Mouse (Mus musculus) neutrophil, adult 5-6 weeks (primary cell): ENCODE data around the gene Ankrd34a. TPM values are rescaled to one million over a fixed set of nuclear protein-coding genes. Genes with fewer than 3 reads are reported as not detected.

Experiments
- ATAC-seq: fragments of 151-379, 151-347 bp; 2 replicates; pipeline ENCODE4 v1.8.0; 2017; ENCODE audit warnings: mild to moderate bottlenecking, moderate TSS enrichment; ENCODE audit not compliant: insufficient number of reproducible peaks, poor library complexity, low FRiP score, severe bottlenecking; ENCODE audit errors: extremely low read depth
- total RNA-seq: library from RNA; stranded (forward); fragments of 200-1000 nt; gene quantifications from 2 replicates; pipeline ENCODE4 v1.2.3, GENCODE M21; 2017

The Ankrd34a gene
- total RNA-seq, 1 experiment from 2014 or later = not detected

DNA sequence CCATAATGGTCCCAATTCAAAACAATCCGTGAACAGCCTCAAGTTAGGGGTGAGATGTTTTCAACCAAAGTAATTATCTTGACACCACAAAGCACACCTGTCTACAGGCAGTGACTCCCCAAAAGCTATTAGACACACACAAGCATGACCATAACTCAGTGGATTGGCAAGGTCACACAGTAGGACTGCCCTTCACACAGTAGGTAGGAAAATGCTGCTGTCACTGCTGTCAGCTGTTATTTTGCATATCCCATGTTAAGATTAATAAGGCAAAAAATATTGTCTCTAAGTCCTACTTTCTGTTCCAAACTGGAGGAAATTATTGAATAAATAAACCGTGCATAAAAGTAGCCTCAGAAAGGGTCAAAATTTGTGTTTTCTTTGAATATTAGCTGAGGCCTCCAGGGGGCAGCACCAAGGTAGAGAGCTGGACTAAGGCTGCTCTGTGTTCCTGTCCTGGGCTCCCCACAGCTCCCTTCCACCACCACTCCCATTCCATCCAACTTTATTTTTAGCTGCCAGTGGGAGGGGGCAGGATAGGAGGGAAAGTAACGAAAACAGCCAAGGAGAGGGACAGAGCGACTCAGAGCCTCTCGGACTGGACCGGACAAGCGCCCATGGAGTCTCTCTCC is 48.7 kb downstream of the Ankrd34a start, which contains the start of gene Itga10:
Gene Itga10 (plus strand): TSS at position 567 of the 632 bp plus-strand sequence.
- no peak for ATAC-seq

DNA sequence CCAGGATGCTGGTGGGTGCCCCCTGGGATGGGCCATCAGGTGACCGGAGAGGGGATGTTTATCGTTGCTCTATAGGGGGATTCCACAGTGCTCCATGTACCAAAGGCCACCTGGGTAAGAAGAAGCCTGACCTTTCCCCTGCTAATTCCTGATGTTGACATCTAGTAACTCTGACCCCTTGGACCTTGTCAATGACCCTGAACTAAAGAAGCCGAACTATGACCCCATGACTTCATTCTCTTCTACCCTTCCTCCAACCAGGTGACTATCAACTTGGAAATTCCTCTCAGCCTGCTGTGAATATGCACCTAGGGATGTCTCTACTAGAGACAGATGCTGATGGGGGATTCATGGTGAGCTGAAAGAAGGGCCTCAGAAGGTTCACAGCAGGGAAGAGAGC is 50.9 kb downstream of the Ankrd34a start:
- ATAC-seq = no peak

Other genes with a start within 250 kb of the Ankrd34a start
- gene BC107364, start 144.3 kb upstream of the Ankrd34a start, total RNA-seq = not detected in 2 replicates
- gene Hfe2, start 71.5 kb upstream of the Ankrd34a start, total RNA-seq = not detected in 2 replicates
- gene Txnip, start 38.7 kb upstream of the Ankrd34a start, total RNA-seq = 1,984 and 2,044 TPM in 2 replicates
- gene Gm16253, start 19.7 kb upstream of the Ankrd34a start, total RNA-seq = not detected in 2 replicates
- 63.6 and 63.9 TPM in 2 replicates for gene Polr3gl, start 2.5 kb upstream of the Ankrd34a start, total RNA-seq
- gene Lix1l, start 4.5 kb downstream of the Ankrd34a start, total RNA-seq = 0.23 TPM in 1 of 2 replicates, not detected in the other
- 29.0 and 39.9 TPM in 2 replicates for gene Rbm8a, start 33.3 kb downstream of the Ankrd34a start, total RNA-seq
- 15.1 and 19.3 TPM in 2 replicates for gene Pex11b, start 38.7 kb downstream of the Ankrd34a start, total RNA-seq
- 0.25 TPM in 1 of 2 replicates, not detected in the other for gene Gm42957, start 38.8 kb downstream of the Ankrd34a start, total RNA-seq
- gene Itga10, start 48.9 kb downstream of the Ankrd34a start, total RNA-seq = 0.25 and 0.35 TPM in 2 replicates
- gene Ankrd35, start 73.5 kb downstream of the Ankrd34a start, total RNA-seq = 0.25 and 1.0 TPM in 2 replicates
- gene Pias3, start 99.7 kb downstream of the Ankrd34a start, total RNA-seq = 29.4 and 36.8 TPM in 2 replicates
- 1.2 TPM in 2 replicates for gene Nudt17, start 111.9 kb downstream of the Ankrd34a start, total RNA-seq
- gene Polr3c, start 131.0 kb downstream of the Ankrd34a start, total RNA-seq = 35.7 and 38.3 TPM in 2 replicates
- gene Rnf115, start 131.0 kb downstream of the Ankrd34a start, total RNA-seq = 90.6 and 95.0 TPM in 2 replicates
- gene Pdzk1, start 232.6 kb downstream of the Ankrd34a start, total RNA-seq = 0.12 TPM in 1 of 2 replicates, not detected in the other
- gene Cd160, start 232.7 kb downstream of the Ankrd34a start, total RNA-seq = 0.25 and 1.2 TPM in 2 replicates